Mouse (Mus musculus): ENCODE measurements at regions not wholly inside any gene's neighbourhood (a gene's known extent, or its start where the extent isn't known, plus 50 kb on each side); places are given as distances from the start of the nearest gene placed in this dataset.
A peak's percentile ranks its signal among the peaks of the same experiment; 100 is the strongest.
"Not testable (repeated sequence)": the region's sequence is repeated elsewhere in the genome, so short reads cannot be mapped to it uniquely, and the experiment has no call there.

- no peak for DNase-seq (ENCODE audit: low read depth, low spot score)
- H3K27me3 ChIP-seq (ENCODE audit: control insufficient read depth, insufficient read depth, low read length, poor library complexity, severe bottlenecking), result no peaks in the 10 kb centered on the region
These were observed 113.6 kb upstream of the Zfp746 start for GRCm38 (mm10) chr6:48199951-48200350.

GRCm38 (mm10) chr6:48198806-48199205, 112.4 kb upstream of the Zfp746 start:
- H3K36me3 ChIP-seq (ENCODE audit: control insufficient read depth, insufficient read depth, low read length, poor library complexity, severe bottlenecking), result no peaks in the 10 kb centered on the region
- no peaks in the 10 kb centered on the region for H3K27me3 ChIP-seq (ENCODE audit: control insufficient read depth, insufficient read depth, low read length, poor library complexity, severe bottlenecking)
- DNase-seq (ENCODE audit: low read depth, low spot score), result no peak

More at GRCm38 (mm10) chr6:48199951-48200350, 113.6 kb upstream of the Zfp746 start:
- H3K36me3 ChIP-seq (ENCODE audit: control insufficient read depth, insufficient read depth, low read length, poor library complexity, severe bottlenecking), result no peaks in the 10 kb centered on the region

- DNase-seq (ENCODE audit: low read depth, low spot score), result no peak
- Histone ChIP-seq H3K36me3 (ENCODE audit: control insufficient read depth, insufficient read depth, low read length, poor library complexity, severe bottlenecking) (no peaks in the 10 kb centered on the region), H3K27me3 (ENCODE audit: control insufficient read depth, insufficient read depth, low read length, poor library complexity, severe bottlenecking) (no peaks in the 10 kb centered on the region)
These were observed 111.4 kb upstream of the Zfp746 start for GRCm38 (mm10) chr6:48197696-48198378.

GRCm38 (mm10) chr6:48188363-48188762, 102.0 kb upstream of the Zfp746 start:
- DNase-seq (ENCODE audit: low read depth, low spot score); H3K27me3 ChIP-seq (ENCODE audit: control insufficient read depth, insufficient read depth, low read length, poor library complexity, severe bottlenecking); H3K36me3 ChIP-seq (ENCODE audit: control insufficient read depth, insufficient read depth, low read length, poor library complexity, severe bottlenecking): not testable (repeated sequence)

GRCm38 (mm10) chr6:48185311-48185710, 98.9 kb upstream of the Zfp746 start:
- no peak for DNase-seq (ENCODE audit: low read depth, low spot score)
- Histone ChIP-seq H3K36me3 (ENCODE audit: control insufficient read depth, insufficient read depth, low read length, poor library complexity, severe bottlenecking) (no peaks in the 10 kb centered on the region), H3K27me3 (ENCODE audit: control insufficient read depth, insufficient read depth, low read length, poor library complexity, severe bottlenecking) (no peaks in the 10 kb centered on the region)

GRCm38 (mm10) chr6:48178360-48179120, 92.1 kb upstream of the Zfp746 start:
- DNase-seq (ENCODE audit: low read depth, low spot score), result no peak

GRCm38 (mm10) chr6:48177936-48178335, 91.5 kb upstream of the Zfp746 start:
- DNase-seq (ENCODE audit: low read depth, low spot score), result peak; percentile 68
- Histone ChIP-seq H3K27me3 (ENCODE audit: control insufficient read depth, insufficient read depth, low read length, poor library complexity, severe bottlenecking) (no peaks in the 10 kb centered on the region), H3K36me3 (ENCODE audit: control insufficient read depth, insufficient read depth, low read length, poor library complexity, severe bottlenecking) (no peaks in the 10 kb centered on the region)

More at GRCm38 (mm10) chr6:48178360-48179120, 92.1 kb upstream of the Zfp746 start:
- Histone ChIP-seq H3K27me3 (ENCODE audit: control insufficient read depth, insufficient read depth, low read length, poor library complexity, severe bottlenecking) (no peaks in the 10 kb centered on the region), H3K36me3 (ENCODE audit: control insufficient read depth, insufficient read depth, low read length, poor library complexity, severe bottlenecking) (no peaks in the 10 kb centered on the region)

GRCm38 (mm10) chr6:48175234-48175633, 88.8 kb upstream of the Zfp746 start:
- no peak for DNase-seq (ENCODE audit: low read depth, low spot score)
- H3K27me3 ChIP-seq (ENCODE audit: control insufficient read depth, insufficient read depth, low read length, poor library complexity, severe bottlenecking), result no peaks in the 10 kb centered on the region
- H3K36me3 ChIP-seq (ENCODE audit: control insufficient read depth, insufficient read depth, low read length, poor library complexity, severe bottlenecking), result no peaks in the 10 kb centered on the region

- H3K36me3 ChIP-seq (ENCODE audit: control insufficient read depth, insufficient read depth, low read length, poor library complexity, severe bottlenecking); DNase-seq (ENCODE audit: low read depth, low spot score); H3K27me3 ChIP-seq (ENCODE audit: control insufficient read depth, insufficient read depth, low read length, poor library complexity, severe bottlenecking): not testable (repeated sequence)
These were observed 86.4 kb upstream of the Zfp746 start for GRCm38 (mm10) chr6:48172769-48173168.

- peak; percentile 3 for DNase-seq (ENCODE audit: low read depth, low spot score)
- no peaks in the 10 kb centered on the region for H3K36me3 ChIP-seq (ENCODE audit: control insufficient read depth, insufficient read depth, low read length, poor library complexity, severe bottlenecking)
- H3K27me3 ChIP-seq (ENCODE audit: control insufficient read depth, insufficient read depth, low read length, poor library complexity, severe bottlenecking), result no peaks in the 10 kb centered on the region
These were observed 50.5 kb upstream of the Zfp746 start for GRCm38 (mm10) chr6:48136851-48137250.

All from splenic B cell, adult 2 months (primary cell).